Mouse (Mus musculus) neural tube, embryonic 11.5 days (tissue): ENCODE measurements at regions not wholly inside any gene's neighbourhood (a gene's known extent, or its start where the extent isn't known, plus 50 kb on each side); places are given as distances from the start of the nearest gene placed in this dataset.

Source experiments
- ATAC-seq: fragments of 200-750 bp; cut with Nextera tagmentation; 2 replicates; pipeline ENCODE4 v1.8.0; 2017; ENCODE audit warnings: moderate number of reproducible peaks, mild to moderate bottlenecking, moderate TSS enrichment, moderate library complexity; ENCODE audit not compliant: insufficient read depth, low FRiP score, low TSS enrichment
- DNase-seq: peaks from one replicate; pipeline ENCODE4 v3.0.0-alpha.2; 2015; ENCODE audit warnings: low spot score
- H3K27ac ChIP-seq: fragments of 300-500 bp; sonication (generic); 2 replicates; pipeline ENCODE4 v1.5.1; 2014; ENCODE audit warnings: low read depth, mild to moderate bottlenecking, low read length
- H3K27me3 ChIP-seq: fragments of 300-500 bp; sonication (generic); 2 replicates; pipeline ENCODE4 v1.6.1; 2014; ENCODE audit warnings: mild to moderate bottlenecking, low read length, mixed read lengths; ENCODE audit not compliant: control insufficient read depth, insufficient read depth
- H3K36me3 ChIP-seq: fragments of 300-500 bp; sonication (generic); 2 replicates; pipeline ENCODE4 v1.6.1; 2014; ENCODE audit warnings: mild to moderate bottlenecking, low read length, moderate library complexity, mixed read lengths; ENCODE audit not compliant: control insufficient read depth, insufficient read depth
- H3K4me1 ChIP-seq: fragments of 300-500 bp; sonication (generic); 2 replicates; pipeline ENCODE4 v1.6.1; 2014; ENCODE audit warnings: low read length, mixed read lengths; ENCODE audit not compliant: control insufficient read depth, insufficient read depth
- H3K4me2 ChIP-seq: fragments of 300-500 bp; sonication (generic); 2 replicates; pipeline ENCODE4 v1.6.1; 2014; ENCODE audit warnings: low read depth, mild to moderate bottlenecking, moderate library complexity
- H3K4me3 ChIP-seq: fragments of 300-500 bp; sonication (generic); 2 replicates; pipeline ENCODE4 v1.5.1; 2014; ENCODE audit warnings: low read depth, low read length
- H3K9ac ChIP-seq: fragments of 300-500 bp; sonication (generic); 2 replicates; pipeline ENCODE4 v1.6.1; 2014; ENCODE audit warnings: mild to moderate bottlenecking, low read length
- H3K9me3 ChIP-seq: fragments of 300-500 bp; sonication (generic); 2 replicates; pipeline ENCODE4 v1.6.1; 2016; ENCODE audit warnings: low read length; ENCODE audit not compliant: control insufficient read depth
- WGBS: fragments of 180-500 bp; shearing (Covaris S2); extraction: QIAGEN DNeasy Blood & Tissue Kit; methylation state at CpG from one replicate; pipeline ENCODE4 v1.1.7; 2014; 5-methylcytosine and 5-hydroxymethylcytosine counted together

DNA sequence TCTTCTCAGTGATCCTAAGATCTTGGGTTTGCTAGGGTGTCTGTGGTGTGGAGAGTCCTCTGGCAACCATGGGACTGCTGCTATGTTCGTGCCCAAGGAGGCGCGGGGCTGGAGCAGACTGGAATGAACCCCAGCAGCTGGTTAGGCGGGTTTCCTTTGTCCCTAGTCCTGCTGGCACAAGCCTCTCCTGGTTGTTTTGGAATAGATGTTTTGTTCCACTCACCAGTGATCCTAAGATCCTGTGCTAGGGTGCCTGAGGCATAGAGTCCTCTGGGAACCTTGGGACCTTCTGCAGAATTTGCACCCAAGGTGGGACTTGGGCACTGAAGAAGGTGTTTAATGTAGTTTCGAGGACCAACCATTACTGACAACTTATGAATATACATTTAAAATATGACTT is 1205.9 kb upstream of the Gm8797 start:
- ATAC-seq, result no peak
- Histone ChIP-seq H3K27ac (no peak overlapping the region), H3K9me3 (no peaks in the 10 kb centered on the region)

DNA sequence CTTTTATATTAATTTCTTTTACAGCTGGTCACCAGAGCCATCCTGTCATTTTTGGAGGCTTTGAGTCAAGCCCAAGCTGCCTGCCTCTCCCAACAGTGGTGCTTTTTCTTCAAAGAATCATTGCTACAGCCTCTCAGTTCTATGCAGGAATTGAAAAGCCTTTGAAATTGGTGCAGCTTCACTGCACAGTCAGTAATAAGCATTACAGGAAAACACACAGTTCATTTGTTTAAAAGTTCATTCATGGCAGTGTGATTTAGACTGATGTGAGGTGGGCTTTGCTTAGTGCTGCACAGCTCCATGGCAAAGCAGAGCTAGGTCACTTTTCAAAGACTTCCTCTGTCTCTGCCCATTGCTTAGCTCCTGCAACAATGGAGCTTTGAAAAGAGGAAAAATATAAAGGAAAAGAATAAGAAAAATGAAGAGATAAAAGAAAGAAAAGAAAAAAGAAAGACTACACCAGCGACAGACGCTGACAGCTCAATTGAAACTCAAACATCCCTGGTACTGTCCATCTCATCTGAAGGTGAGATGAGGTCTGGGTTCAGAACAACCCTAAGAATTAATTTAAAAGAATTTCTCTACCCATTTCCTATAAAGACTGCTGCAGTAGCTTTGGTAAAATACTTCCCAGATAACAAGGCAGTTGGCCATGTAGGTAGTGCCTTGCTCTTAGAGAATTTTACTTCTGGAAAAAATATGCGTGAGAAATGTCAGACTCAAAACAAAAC is 1204.3 kb upstream of the Gm8797 start:
- DNase-seq, result peak; percentile 27
- peak; percentile 91 for ATAC-seq
- H3K36me3 ChIP-seq, result no peaks in the 10 kb centered on the region
- H3K4me1 ChIP-seq, result no peaks in the 10 kb centered on the region
- H3K4me3 ChIP-seq, result no peak overlapping the region
- H3K4me2 ChIP-seq, result no peak overlapping the region
- WGBS, result 63% methylated on average over 3 of the region's 3 CpGs
- H3K27ac ChIP-seq, result no peak overlapping the region
- H3K9ac ChIP-seq, result no peak overlapping the region
- no peaks in the 10 kb centered on the region for H3K9me3 ChIP-seq
- no peaks in the 10 kb centered on the region for H3K27me3 ChIP-seq

More for the DNA sequence above, 1205.9 kb upstream of the Gm8797 start:
- no peak overlapping the region for H3K4me3 ChIP-seq
- H3K9ac ChIP-seq, result no peak overlapping the region
- H3K36me3 ChIP-seq, result no peaks in the 10 kb centered on the region
- no peaks in the 10 kb centered on the region for H3K4me1 ChIP-seq
- WGBS, result 89% methylated on average over 5 of the region's 5 CpGs
- H3K27me3 ChIP-seq, result no peaks in the 10 kb centered on the region
- no peak for DNase-seq
- no peak overlapping the region for H3K4me2 ChIP-seq

DNA sequence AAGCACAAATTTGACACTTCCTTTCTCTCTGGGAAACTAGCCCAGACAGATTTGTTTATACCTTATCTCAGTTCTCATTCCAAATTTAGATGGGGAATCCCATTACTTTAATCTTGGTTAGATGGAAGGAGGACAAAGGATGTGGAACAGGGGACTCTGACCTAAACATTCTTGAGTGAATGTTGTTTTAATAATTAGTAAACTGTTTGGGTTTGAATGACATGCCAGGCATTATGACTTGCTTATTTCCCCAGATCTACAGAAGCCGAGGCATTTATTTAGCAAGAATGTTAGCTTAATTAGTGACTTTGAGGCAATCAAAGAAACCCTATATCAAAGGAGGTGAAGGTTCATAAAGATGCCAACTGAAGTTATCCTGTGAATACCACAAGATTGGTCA is 1189.9 kb upstream of the Gm8797 start:
- no peak overlapping the region for H3K4me2 ChIP-seq
- no peak overlapping the region for H3K27ac ChIP-seq
- H3K4me3 ChIP-seq, result no peak overlapping the region
- H3K9me3 ChIP-seq, result no peaks in the 10 kb centered on the region
- no peaks in the 10 kb centered on the region for H3K27me3 ChIP-seq
- H3K9ac ChIP-seq, result no peak overlapping the region
- 87% methylated on average over 1 of the region's 1 CpGs for WGBS
- no peaks in the 10 kb centered on the region for H3K36me3 ChIP-seq
- ATAC-seq, result no peak
- DNase-seq, result no peak
- H3K4me1 ChIP-seq, result no peaks in the 10 kb centered on the region

DNA sequence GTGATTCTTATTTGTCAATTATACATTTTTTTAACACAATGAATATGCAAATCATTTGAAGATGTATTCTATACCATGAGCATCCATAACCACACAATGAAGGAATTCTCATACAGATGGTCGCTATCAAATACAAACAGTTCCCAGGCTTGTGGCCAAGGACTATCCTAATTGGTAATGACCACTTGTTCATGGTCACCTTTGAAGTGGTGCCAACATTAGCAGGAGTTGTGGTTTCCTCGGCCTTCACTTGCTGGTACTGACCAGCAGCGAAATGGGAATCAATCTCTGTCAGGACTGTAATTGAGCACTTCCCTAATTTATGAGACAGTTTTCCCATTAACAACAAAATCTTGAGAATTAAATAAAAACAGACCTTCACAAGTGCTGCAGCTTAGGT is 1168.1 kb upstream of the Gm8797 start:
- ATAC-seq (no peak), DNase-seq (no peak)
- Histone ChIP-seq H3K4me2 (no peak overlapping the region), H3K9me3 (no peaks in the 10 kb centered on the region), H3K9ac (no peak overlapping the region), H3K27ac (no peak overlapping the region), H3K4me1 (no peaks in the 10 kb centered on the region), H3K27me3 (no peaks in the 10 kb centered on the region), H3K4me3 (no peak overlapping the region), H3K36me3 (no peaks in the 10 kb centered on the region)
- 79% methylated on average over 3 of the region's 3 CpGs for WGBS

DNA sequence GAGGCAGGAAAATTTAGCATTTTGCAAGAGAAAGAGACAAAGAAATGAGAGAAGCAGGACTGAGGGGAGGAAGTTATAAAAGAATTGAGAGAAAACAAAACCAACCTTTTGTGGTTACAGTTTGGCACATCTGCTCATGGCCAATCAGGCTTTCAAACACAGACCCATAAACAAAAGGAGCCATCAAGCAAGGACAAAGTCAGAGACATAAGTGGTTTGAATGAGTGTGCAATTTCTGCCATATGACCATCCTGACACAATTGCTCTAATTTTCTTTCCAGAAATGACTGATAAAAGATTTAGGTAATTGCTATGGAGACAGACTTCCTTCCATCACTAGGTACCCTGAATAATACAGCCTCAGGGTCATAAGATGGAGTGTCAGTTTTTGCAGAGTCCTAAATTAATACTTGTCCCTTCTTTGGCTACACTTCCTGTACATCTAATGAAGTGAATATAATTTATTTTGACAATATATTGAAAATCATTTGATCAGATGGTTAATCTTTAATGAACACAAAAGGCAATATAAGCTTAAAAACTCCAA is 1156.6 kb upstream of the Gm8797 start:
- H3K9ac ChIP-seq, result no peak overlapping the region
- no peaks in the 10 kb centered on the region for H3K9me3 ChIP-seq
- H3K27me3 ChIP-seq, result no peaks in the 10 kb centered on the region
- no peak overlapping the region for H3K4me2 ChIP-seq
- ATAC-seq (no peak), DNase-seq (no peak)
- no peaks in the 10 kb centered on the region for H3K36me3 ChIP-seq
- no peak overlapping the region for H3K27ac ChIP-seq
- H3K4me3 ChIP-seq, result no peak overlapping the region
- no peaks in the 10 kb centered on the region for H3K4me1 ChIP-seq

DNA sequence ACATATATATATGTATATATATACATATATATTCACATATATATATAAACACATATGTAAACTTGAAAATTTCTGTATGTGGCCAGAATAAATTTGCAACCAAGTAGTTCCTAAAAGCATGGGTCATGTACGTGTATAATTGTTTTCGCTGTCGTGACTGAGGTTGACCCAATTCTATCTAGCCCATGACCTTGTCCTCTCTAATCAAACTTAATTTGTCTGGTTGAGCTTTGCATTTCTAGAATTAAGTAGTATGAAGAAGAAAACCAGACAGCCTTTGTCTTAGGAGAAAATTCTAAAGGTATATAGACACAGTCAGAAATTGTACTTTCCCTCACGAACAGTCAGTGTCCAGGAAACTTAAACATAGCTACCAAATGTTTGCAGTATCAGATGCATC is 1156.1 kb upstream of the Gm8797 start:
- WGBS, result 86% methylated on average over 4 of the region's 4 CpGs
- DNase-seq (no peak), ATAC-seq (no peak)
- H3K4me1 ChIP-seq, result no peaks in the 10 kb centered on the region
- no peaks in the 10 kb centered on the region for H3K27me3 ChIP-seq
- no peaks in the 10 kb centered on the region for H3K9me3 ChIP-seq
- no peak overlapping the region for H3K27ac ChIP-seq
- no peaks in the 10 kb centered on the region for H3K36me3 ChIP-seq
- H3K4me2 ChIP-seq, result no peak overlapping the region
- no peak overlapping the region for H3K9ac ChIP-seq
- H3K4me3 ChIP-seq, result no peak overlapping the region
